Mouse (Mus musculus): ENCODE data around the gene Nr2f2.

DNA sequence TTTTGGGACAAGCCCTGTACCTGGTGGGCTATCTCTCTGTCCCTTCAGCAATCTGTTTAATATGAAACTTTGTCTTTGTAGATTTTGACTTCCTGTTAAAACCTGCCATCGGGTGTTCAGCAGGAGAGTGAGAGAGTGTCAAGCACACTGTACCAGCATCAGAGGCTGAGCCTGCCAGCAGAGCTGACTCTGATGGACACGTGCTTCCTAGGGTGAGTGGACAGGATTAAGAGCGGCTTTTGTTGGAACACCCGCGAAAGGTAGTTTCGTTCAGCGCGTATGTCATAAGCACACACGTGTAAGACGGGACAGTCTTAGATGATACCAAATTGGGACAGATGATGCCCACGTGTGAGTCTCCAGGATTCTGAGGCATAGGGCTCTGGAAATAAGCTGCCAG is 40.0 kb upstream of the Nr2f2 start:
- TF ChIP-seq CTCF (IDR thresholded peaks at IDR 0.05; ENCODE audit: borderline replicate concordance, insufficient read depth, low read depth, low read length) = no peak
- no peak for TF ChIP-seq POLR2A (IDR thresholded peaks at IDR 0.05; ENCODE audit: borderline replicate concordance, insufficient read depth, low read length)
